In genomic region chrX:33353254-33353653, GRCm38 (mm10) we compare ENCODE assay signal across 14 mouse cellular contexts. TPM values are rescaled to one million over a fixed set of nuclear protein-coding genes. Genes with fewer than 3 reads are reported as not detected.
"Had no signal": no experiment of that assay in that cellular context is flagged by ENCODE, and none has a peak within 500 bp of the region (broad histone marks: within the 10 kb centered on the region; RNA-seq: fewer than 3 reads in every experiment).

No protein-coding gene starts in this region.

RNA-seq across cellular contexts. Expression of gene Btbd35f12, which starts 40.1 kb away (rescaled TPM):
- total RNA-seq: gastrocnemius, adult 18-20 months; gastrocnemius, adult 8-10 months; gastrocnemius, postnatal 14 days; gastrocnemius, postnatal 36 days; heart, adult 18-20 months; heart, adult 8-10 months; heart, postnatal 14 days; heart, postnatal 36 days; layer of hippocampus, adult 2 months; layer of hippocampus, postnatal 10 days; layer of hippocampus, postnatal 25 days; left cerebral cortex, adult 2 months; left cerebral cortex, postnatal 14 days; left cerebral cortex, postnatal 36 days had no signal
